ENCODE assay signal across 9 mouse cellular contexts in the genomic region with DNA sequence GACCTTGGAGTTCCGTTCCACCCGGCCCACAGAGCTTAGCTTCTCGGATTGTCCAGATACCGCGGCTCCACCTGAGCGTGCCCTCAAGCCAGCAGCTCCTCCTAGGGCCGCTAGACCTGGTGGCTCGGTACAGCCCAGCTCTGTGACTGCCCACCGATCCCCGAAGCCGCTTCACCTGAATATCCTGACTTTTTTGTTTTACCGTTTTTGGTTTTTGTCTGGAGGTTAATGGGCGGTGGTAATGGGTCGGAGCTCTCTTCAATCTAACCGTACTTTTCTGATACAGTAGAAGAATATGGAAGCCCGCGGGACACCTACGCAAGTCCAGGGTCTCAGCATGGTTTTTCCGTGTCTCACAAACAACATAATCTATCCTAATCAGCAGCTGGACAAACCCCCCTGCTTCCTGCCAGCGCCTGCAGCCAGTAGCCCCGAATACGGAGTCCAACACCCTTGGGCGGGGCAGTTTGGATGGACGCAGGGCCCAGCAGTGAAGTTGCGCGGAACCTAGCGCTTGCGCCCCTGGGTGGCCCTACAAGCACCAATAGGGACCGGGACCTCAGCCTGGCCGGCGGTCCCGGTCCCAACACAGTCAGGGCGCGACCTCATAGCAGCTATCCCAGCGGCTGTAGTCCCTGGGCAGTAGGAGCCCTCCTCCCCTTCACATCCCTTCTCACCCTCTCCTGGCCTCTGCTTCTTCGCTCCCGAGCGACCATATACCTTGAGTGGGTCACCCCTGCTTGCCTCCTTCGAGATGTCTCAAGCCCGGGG. TPM values are rescaled to one million over a fixed set of nuclear protein-coding genes. Genes with fewer than 3 reads are reported as not detected.
DNase-seq lines count a peak whose midpoint lies in the region; ATAC-seq and TF ChIP-seq lines count a peak whose summit lies in the region.
"Had no signal": no experiment of that assay in that cellular context is flagged by ENCODE, and none has a peak within 500 bp of the region (broad histone marks: within the 10 kb centered on the region; RNA-seq: fewer than 3 reads in every experiment).

No protein-coding gene starts in this region.

- H3K9me3 ChIP-seq in heart, embryonic 10.5 days = no peaks in the 10 kb centered on the region

- peak overlapping the region; percentile 53 for H3K4me3 ChIP-seq in heart, embryonic 10.5 days
- peak overlapping the region; percentile 16; the same call in 1 of the 2 replicates for H3K4me3 ChIP-seq in brown adipose tissue, adult 24 weeks (ENCODE audit: insufficient read depth, low read depth, low read length)
- no peak overlapping the region for H3K4me3 ChIP-seq in kidney, adult 2 months (ENCODE audit: insufficient read depth, low read depth, low read length)

- H3K4me1 ChIP-seq in heart, embryonic 10.5 days = peaks cover 30% of the 10 kb centered on the region
- H3K4me1 ChIP-seq in brown adipose tissue, adult 24 weeks (ENCODE audit: control insufficient read depth, insufficient read depth, insufficient read length, low read length) = no peaks in the 10 kb centered on the region; the same call in 1 of the 2 replicates
- H3K4me1 ChIP-seq in kidney, adult 2 months (ENCODE audit: control insufficient read depth, insufficient read depth, low read length) = no peaks in the 10 kb centered on the region; the same call in 1 of the 2 replicates

- H3K27ac ChIP-seq in heart, embryonic 10.5 days = peak overlapping the region; percentile 77
- H3K27ac ChIP-seq in brown adipose tissue, adult 24 weeks (replicated peaks; ENCODE audit: low read depth, low read length) = no peak overlapping the region
- no peak overlapping the region for H3K27ac ChIP-seq in kidney, adult 2 months (ENCODE audit: insufficient read depth, low read depth, low read length)

- peaks cover 80% of the 10 kb centered on the region for H3K27me3 ChIP-seq in heart, embryonic 10.5 days (ENCODE audit: insufficient read depth, poor library complexity, severe bottlenecking)
- H3K27me3 ChIP-seq in kidney, adult 2 months (replicated peaks; ENCODE audit: control insufficient read depth, insufficient read depth, low read length) = peaks cover 5% of the 10 kb centered on the region; the same call in 1 of the 2 replicates

- no peak for DNase-seq in heart, embryonic 10.5 days (ENCODE audit: low spot score)
- no peak for DNase-seq in heart, adult 9 months (ENCODE audit: low spot score in 2 of 2)
- peak; percentile 82 for DNase-seq in kidney, adult 2 months
- no peak for DNase-seq in frontal cortex, postnatal 25 days (ENCODE audit: low spot score in 2 of 2)
- DNase-seq in c-Kit-positive CD71-positive TER-119-positive erythroid progenitor cells, embryonic 14.5 days (ENCODE audit: low spot score) = no peak
- DNase-seq in cerebellum, adult 9-10 months = no peak
- DNase-seq: adrenal gland, postnatal 36 days had no signal

- H3K36me3 ChIP-seq in heart, embryonic 10.5 days = no peaks in the 10 kb centered on the region
- no peaks in the 10 kb centered on the region for H3K36me3 ChIP-seq in kidney, adult 2 months (ENCODE audit: control insufficient read depth, insufficient read depth, low read length)

- WGBS in heart, embryonic 10.5 days = under 1% methylated on average over 40 of the region's 40 CpGs
- 2% methylated on average over 40 of the region's 40 CpGs for whole genome bisulfite sequencing in kidney, adult 2 months

- TF ChIP-seq POLR2A in kidney, adult 2 months (IDR thresholded peaks at IDR 0.05; ENCODE audit: low read depth, low read length) = no peak

- no peak for TF ChIP-seq CTCF in kidney, adult 2 months (conservative IDR thresholded peaks at IDR 0.05; ENCODE audit: insufficient read depth, insufficient read length, low read depth, low read length)

- ATAC-seq in megakaryocyte-erythroid progenitor cell, adult 5-6 weeks (replicated peaks; ENCODE audit: low FRiP score, low TSS enrichment, poor library complexity, severe bottlenecking) = 0 out of 2 replicates have a peak, but pooled peaks have one; percentile 38

RNA-seq across cellular contexts. Expression of gene Pitx2, which starts 25.3 kb away (rescaled TPM):
- polyA plus RNA-seq in heart, embryonic 10.5 days (2016; fragmentation: Nextera tagmentation; extraction: Ambion mirVana) = 35.1 and 60.0 TPM in 2 replicates
- 0.59 TPM in 1 of 2 replicates, not detected in the other for polyA plus RNA-seq in brown adipose tissue, adult 24 weeks (2012; ENCODE audit: insufficient read depth, insufficient read length, missing spikeins)
- polyA plus RNA-seq in kidney, adult 2 months (2012; rRNA removed) = 9.9 and 10.5 TPM in 2 replicates
- total RNA-seq in megakaryocyte-erythroid progenitor cell, adult 5-6 weeks (2014; fragmentation: Nextera tagmentation) = not detected in 2 replicates
- total RNA-seq in megakaryocyte-erythroid progenitor cell, adult 5-6 weeks (2017) = not detected in 2 replicates
- total RNA-seq: adrenal gland, postnatal 36 days had no signal
